Mouse (Mus musculus) forebrain, embryonic 12.5 days (tissue): ENCODE results near the gene Nanos3. TPM values are rescaled to one million over a fixed set of nuclear protein-coding genes. Genes with fewer than 3 reads are reported as not detected.

Experiments
- ATAC-seq: fragments of 200-750 bp; cut with Nextera tagmentation; 2 replicates; pipeline ENCODE4 v1.8.0; 2017; ENCODE audit warnings: moderate TSS enrichment; ENCODE audit not compliant: low FRiP score
- H3K27ac ChIP-seq: fragments of 300-500 bp; sonication (generic); 2 replicates; pipeline ENCODE4 v1.5.1; 2016; ENCODE audit warnings: mild to moderate bottlenecking
- H3K27me3 ChIP-seq: fragments of 300-500 bp; sonication (generic); 2 replicates; pipeline ENCODE4 v1.6.1; 2016; ENCODE audit warnings: mild to moderate bottlenecking
- H3K36me3 ChIP-seq: fragments of 300-500 bp; sonication (generic); replicated peaks from 2 replicates; pipeline ENCODE4 v1.6.1; 2016; ENCODE audit warnings: mild to moderate bottlenecking
- H3K4me1 ChIP-seq: fragments of 300-500 bp; sonication (generic); 2 replicates; pipeline ENCODE4 v1.6.1; 2016
- H3K4me2 ChIP-seq: fragments of 300-500 bp; sonication (generic); 2 replicates; pipeline ENCODE4 v1.6.1; 2016; ENCODE audit warnings: mild to moderate bottlenecking, moderate library complexity
- H3K4me3 ChIP-seq: fragments of 300-500 bp; sonication (generic); replicated peaks from 2 replicates; pipeline ENCODE4 v1.5.1; 2016; ENCODE audit warnings: mild to moderate bottlenecking
- H3K9ac ChIP-seq: fragments of 300-500 bp; sonication (generic); 2 replicates; pipeline ENCODE4 v1.6.1; 2016; ENCODE audit warnings: mild to moderate bottlenecking
- H3K9me3 ChIP-seq: fragments of 300-500 bp; sonication (generic); 2 replicates; pipeline ENCODE4 v1.6.1; 2016
- WGBS: fragments of 180-500 bp; shearing (Covaris S2); methylation state at CpG from one replicate; pipeline ENCODE4 v1.1.7; 2016; 5-methylcytosine and 5-hydroxymethylcytosine counted together
- polyA plus RNA-seq: library from polyadenylated mRNA; unstranded; fragments of >200 nt; fragmentation: Nextera tagmentation; extraction: Ambion mirVana; gene quantifications from 2 replicates; pipeline ENCODE4 v1.2.1, GENCODE M21; 2016

Nanos3 gene
- polyA plus RNA-seq = 5.9 and 6.0 TPM in 2 replicates

- no peak for ATAC-seq
- Histone ChIP-seq H3K9ac (peak within 1 kb of the TSS; percentile 99), H3K4me3 (peak within 1 kb of the TSS; percentile 83), H3K9me3 (no peaks in the 10 kb centered on the region), H3K4me2 (peak within 1 kb of the TSS; percentile 85), H3K4me1 (peaks cover 43% of the 10 kb centered on the region), H3K27me3 (peaks cover 11% of the 10 kb centered on the region; the same call in 1 of the 2 replicates), H3K27ac (peak within 1 kb of the TSS; percentile 93), H3K36me3 (no peaks in the 10 kb centered on the region)
- WGBS = 95% methylated on average over 7 of the region's 7 CpGs
Observed at GRCm38 (mm10) chr8:84185117-84185516, at the start of gene Nanos3. Gene Nanos3 (minus strand): TSS chr8:84185217.

DNA sequence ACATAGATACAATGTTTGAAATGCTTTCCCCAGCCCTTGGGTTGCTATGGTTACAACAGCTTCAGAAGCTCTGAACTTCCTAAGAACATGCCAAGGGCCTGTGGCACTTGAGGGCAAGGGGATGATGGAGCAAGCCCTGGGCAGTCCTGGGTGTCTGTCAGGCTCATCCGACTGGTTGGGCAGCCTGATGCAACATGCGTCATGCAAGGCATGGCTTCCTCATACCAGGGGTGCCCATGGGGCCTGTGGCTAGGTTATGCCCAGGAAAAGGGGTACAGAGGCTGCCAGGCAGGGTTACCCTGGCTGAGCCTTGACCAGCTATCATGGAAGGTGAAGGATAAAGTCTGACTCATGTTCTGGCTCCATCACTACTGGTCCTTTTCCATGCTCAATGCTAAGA lies 48.0 kb upstream of the Nanos3 start:
- ATAC-seq = no peak
- Histone ChIP-seq H3K9ac (no peak overlapping the region), H3K4me3 (no peak overlapping the region), H3K9me3 (no peaks in the 10 kb centered on the region), H3K36me3 (peaks cover 69% of the 10 kb centered on the region), H3K4me1 (peaks cover 36% of the 10 kb centered on the region), H3K4me2 (no peak overlapping the region), H3K27ac (no peak overlapping the region), H3K27me3 (no peaks in the 10 kb centered on the region)
- WGBS = 94% methylated on average over 2 of the region's 2 CpGs

GRCm38 (mm10) chr8:84230735-84231134 lies 45.7 kb upstream of the Nanos3 start:
- 80% methylated on average over 17 of the region's 17 CpGs for WGBS
- no peak for ATAC-seq

GRCm38 (mm10) chr8:84223322-84224029 lies 38.5 kb upstream of the Nanos3 start:
- Histone ChIP-seq H3K4me3 (no peak overlapping the region), H3K4me2 (no peak overlapping the region), H3K27ac (no peak overlapping the region), H3K9me3 (no peaks in the 10 kb centered on the region), H3K9ac (no peak overlapping the region), H3K27me3 (no peaks in the 10 kb centered on the region), H3K4me1 (no peaks in the 10 kb centered on the region), H3K36me3 (peaks cover 97% of the 10 kb centered on the region)
- WGBS = 78% methylated on average over 21 of the region's 21 CpGs
- ATAC-seq = 0 out of 2 replicates have a peak, but pooled peaks have one; percentile 27

More at GRCm38 (mm10) chr8:84230735-84231134, 45.7 kb upstream of the Nanos3 start:
- Histone ChIP-seq H3K9ac (no peak overlapping the region), H3K9me3 (no peaks in the 10 kb centered on the region), H3K4me2 (no peak overlapping the region), H3K27ac (no peak overlapping the region), H3K4me1 (peaks cover 25% of the 10 kb centered on the region), H3K4me3 (no peak overlapping the region), H3K27me3 (no peaks in the 10 kb centered on the region), H3K36me3 (peaks cover 92% of the 10 kb centered on the region)

GRCm38 (mm10) chr8:84222566-84223165 lies 37.6 kb upstream of the Nanos3 start:
- H3K9me3 ChIP-seq = no peaks in the 10 kb centered on the region
- H3K36me3 ChIP-seq = peaks cover 97% of the 10 kb centered on the region
- H3K4me1 ChIP-seq = no peaks in the 10 kb centered on the region
- no peaks in the 10 kb centered on the region for H3K27me3 ChIP-seq
- H3K9ac ChIP-seq = no peak overlapping the region
- 95% methylated on average over 9 of the region's 9 CpGs for WGBS
- H3K4me2 ChIP-seq = no peak overlapping the region
- no peak for ATAC-seq
- no peak overlapping the region for H3K4me3 ChIP-seq
- H3K27ac ChIP-seq = no peak overlapping the region

DNA sequence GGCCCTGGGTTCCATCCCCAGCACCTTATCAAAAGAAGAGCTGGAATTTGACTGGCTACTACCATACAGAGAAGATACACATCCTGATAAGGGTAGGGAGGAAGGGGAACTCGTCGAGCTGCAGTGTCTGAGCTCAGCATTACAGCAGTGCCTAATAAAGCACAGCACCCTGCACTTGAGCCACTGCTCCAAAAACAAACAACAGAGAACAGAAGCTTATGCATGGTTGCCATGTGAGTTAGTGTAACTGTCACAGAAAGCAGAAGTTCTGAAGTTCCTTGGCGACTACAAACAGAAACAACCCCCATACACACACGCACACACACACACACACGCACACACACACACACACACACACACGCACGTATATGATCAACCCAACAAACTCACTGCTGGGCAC lies 35.1 kb upstream of the Nanos3 start:
- 85% methylated on average over 7 of the region's 7 CpGs for WGBS
- Histone ChIP-seq H3K9me3 (no peaks in the 10 kb centered on the region), H3K4me1 (no peaks in the 10 kb centered on the region), H3K27me3 (no peaks in the 10 kb centered on the region), H3K36me3 (peaks cover 95% of the 10 kb centered on the region), H3K4me2 (no peak overlapping the region), H3K27ac (no peak overlapping the region), H3K9ac (no peak overlapping the region), H3K4me3 (no peak overlapping the region)
- ATAC-seq = no peak

GRCm38 (mm10) chr8:84218143-84218542 lies 33.1 kb upstream of the Nanos3 start:
- H3K4me1 ChIP-seq = no peaks in the 10 kb centered on the region
- ATAC-seq = no peak
- no peak overlapping the region for H3K27ac ChIP-seq
- 93% methylated on average over 5 of the region's 5 CpGs for WGBS
- H3K4me3 ChIP-seq = no peak overlapping the region
- no peak overlapping the region for H3K4me2 ChIP-seq
- H3K9ac ChIP-seq = no peak overlapping the region
- no peaks in the 10 kb centered on the region for H3K27me3 ChIP-seq
- no peaks in the 10 kb centered on the region for H3K9me3 ChIP-seq
- peaks cover 95% of the 10 kb centered on the region for H3K36me3 ChIP-seq

DNA sequence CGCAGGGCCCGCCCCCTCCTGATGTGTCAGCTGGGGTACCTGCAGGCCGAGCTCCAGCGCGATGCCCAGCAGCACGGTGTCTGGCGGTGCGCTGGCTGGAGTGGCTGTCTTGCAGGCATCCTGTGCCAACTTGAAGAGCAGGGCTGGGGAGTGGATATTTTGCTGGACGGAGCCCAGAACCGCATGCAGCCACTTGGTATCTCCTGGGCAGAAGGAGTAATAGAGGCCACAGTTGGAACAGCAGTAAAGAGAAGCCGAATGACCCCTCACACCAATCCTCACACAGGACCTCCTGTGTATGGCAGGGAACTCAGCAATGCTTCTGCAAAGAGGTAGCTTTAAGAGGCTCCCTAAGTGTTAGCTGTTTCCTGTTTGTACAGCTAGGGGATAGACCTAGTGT lies 32.2 kb upstream of the Nanos3 start:
- Histone ChIP-seq H3K9ac (no peak overlapping the region), H3K4me3 (no peak overlapping the region), H3K27me3 (no peaks in the 10 kb centered on the region), H3K4me1 (no peaks in the 10 kb centered on the region), H3K27ac (no peak overlapping the region), H3K4me2 (no peak overlapping the region), H3K9me3 (no peaks in the 10 kb centered on the region), H3K36me3 (peaks cover 95% of the 10 kb centered on the region)
- ATAC-seq = no peak
- 92% methylated on average over 11 of the region's 11 CpGs for whole genome bisulfite sequencing

- WGBS = 87% methylated on average over 4 of the region's 4 CpGs
Observed at GRCm38 (mm10) chr8:84213277-84213676, 28.3 kb upstream of the Nanos3 start.

GRCm38 (mm10) chr8:84211881-84212563 lies 27.0 kb upstream of the Nanos3 start:
- no peak overlapping the region for H3K4me2 ChIP-seq
- H3K9ac ChIP-seq = no peak overlapping the region
- no peak for ATAC-seq
- H3K27me3 ChIP-seq = no peaks in the 10 kb centered on the region
- H3K9me3 ChIP-seq = no peaks in the 10 kb centered on the region
- peaks cover 29% of the 10 kb centered on the region for H3K4me1 ChIP-seq
- H3K4me3 ChIP-seq = no peak overlapping the region
- H3K27ac ChIP-seq = no peak overlapping the region
- peaks cover 76% of the 10 kb centered on the region for H3K36me3 ChIP-seq
- WGBS = 92% methylated on average over 31 of the region's 31 CpGs

More at GRCm38 (mm10) chr8:84213277-84213676, 28.3 kb upstream of the Nanos3 start:
- no peaks in the 10 kb centered on the region for H3K9me3 ChIP-seq
- peaks cover 89% of the 10 kb centered on the region for H3K36me3 ChIP-seq
- H3K9ac ChIP-seq = no peak overlapping the region
- H3K4me1 ChIP-seq = peaks cover 23% of the 10 kb centered on the region
- H3K4me3 ChIP-seq = no peak overlapping the region
- no peaks in the 10 kb centered on the region for H3K27me3 ChIP-seq
- no peak for ATAC-seq
- no peak overlapping the region for H3K4me2 ChIP-seq
- H3K27ac ChIP-seq = no peak overlapping the region

DNA sequence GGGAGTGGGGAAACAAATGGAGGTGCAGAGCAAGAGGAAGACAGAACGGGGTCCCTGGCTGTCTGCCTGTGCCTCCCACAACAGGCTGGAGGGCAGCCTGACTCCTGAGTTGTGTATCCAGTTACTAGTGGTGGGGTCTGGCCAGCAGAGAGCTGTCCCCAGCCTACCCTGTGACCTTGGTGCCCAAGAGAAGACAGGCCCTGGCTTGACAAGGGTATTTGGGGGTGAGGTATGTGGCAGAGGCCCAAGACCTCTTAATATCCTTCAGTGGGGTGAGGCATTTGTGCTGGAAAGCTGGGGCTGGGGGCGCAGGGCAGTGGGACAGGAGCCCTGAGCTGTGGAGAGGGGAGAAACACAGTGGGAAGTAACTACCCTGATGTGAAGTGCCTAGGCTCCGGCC lies 26.2 kb upstream of the Nanos3 start:
- no peak overlapping the region for H3K4me2 ChIP-seq
- no peak overlapping the region for H3K4me3 ChIP-seq
- 94% methylated on average over 3 of the region's 3 CpGs for WGBS
- H3K4me1 ChIP-seq = peaks cover 29% of the 10 kb centered on the region
- H3K9me3 ChIP-seq = no peaks in the 10 kb centered on the region
- H3K9ac ChIP-seq = no peak overlapping the region
- no peaks in the 10 kb centered on the region for H3K27me3 ChIP-seq
- H3K27ac ChIP-seq = no peak overlapping the region
- no peak for ATAC-seq
- H3K36me3 ChIP-seq = peaks cover 70% of the 10 kb centered on the region

- ATAC-seq = peak; percentile 52; the same call in 1 of the 2 replicates
- no peak overlapping the region for H3K9ac ChIP-seq
- no peak overlapping the region for H3K27ac ChIP-seq
- H3K27me3 ChIP-seq = no peaks in the 10 kb centered on the region
- 52% methylated on average over 34 of the region's 34 CpGs for WGBS
- H3K4me1 ChIP-seq = peaks cover 29% of the 10 kb centered on the region
- H3K4me2 ChIP-seq = 0 out of 2 replicates have a peak overlapping the region, but pooled peaks have one; percentile 13
- no peaks in the 10 kb centered on the region for H3K9me3 ChIP-seq
- peaks cover 61% of the 10 kb centered on the region for H3K36me3 ChIP-seq
- H3K4me3 ChIP-seq = no peak overlapping the region
Observed at GRCm38 (mm10) chr8:84210167-84210791, 25.3 kb upstream of the Nanos3 start.
